Mouse (Mus musculus) gastrocnemius, postnatal 25 days (tissue): ENCODE data around the gene Fam92b. TPM values are rescaled to one million over a fixed set of nuclear protein-coding genes. Genes with fewer than 3 reads are reported as not detected.

ENCODE experiments used
- DNase-seq: peaks from one replicate; pipeline ENCODE4 v3.0.0; 2022
- total RNA-seq, 2 experiments: library from RNA; stranded (reverse); gene quantifications; 1 replicate in 1 of 2; 2 replicates in 1 of 2; pipeline ENCODE4 v1.2.3; 2021

The Fam92b gene
- total RNA-seq, 2 experiments from 2014 or later = not detected

DNA sequence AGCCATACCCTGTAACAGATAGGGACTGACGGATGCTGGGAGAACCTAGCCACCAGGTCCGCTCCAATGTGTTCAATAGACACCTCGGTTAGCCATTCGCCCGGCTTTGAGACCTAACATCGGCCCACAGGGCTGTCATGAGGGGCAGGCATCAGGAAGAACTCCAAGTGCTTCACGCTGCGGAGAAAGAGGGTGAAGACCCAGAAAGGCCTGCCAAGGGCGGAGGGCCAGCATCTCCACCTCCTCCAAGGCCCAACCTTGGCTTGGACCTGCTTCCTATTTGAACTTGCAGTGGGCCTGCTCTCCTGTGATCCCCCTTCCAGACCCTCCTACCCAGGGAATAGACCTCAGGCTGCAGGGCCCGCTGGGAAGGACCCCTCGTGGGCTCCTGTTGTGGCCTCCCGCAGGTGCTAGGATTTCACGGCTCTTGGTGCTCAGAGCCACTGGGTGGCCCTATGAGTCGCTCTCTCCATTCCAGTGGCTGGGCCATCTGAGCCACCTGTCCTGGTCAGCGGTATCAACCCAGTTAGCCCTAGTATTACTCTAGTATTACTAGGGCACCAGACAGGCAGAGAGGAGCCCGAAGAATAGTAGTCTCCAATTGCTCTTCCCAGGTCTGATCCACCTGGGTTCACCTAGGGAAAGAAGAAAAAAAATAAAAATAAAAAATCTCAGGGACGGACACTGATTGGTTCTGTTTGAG, 13.0 kb upstream of the Fam92b start:
- peak; percentile 54 for DNase-seq

DNA sequence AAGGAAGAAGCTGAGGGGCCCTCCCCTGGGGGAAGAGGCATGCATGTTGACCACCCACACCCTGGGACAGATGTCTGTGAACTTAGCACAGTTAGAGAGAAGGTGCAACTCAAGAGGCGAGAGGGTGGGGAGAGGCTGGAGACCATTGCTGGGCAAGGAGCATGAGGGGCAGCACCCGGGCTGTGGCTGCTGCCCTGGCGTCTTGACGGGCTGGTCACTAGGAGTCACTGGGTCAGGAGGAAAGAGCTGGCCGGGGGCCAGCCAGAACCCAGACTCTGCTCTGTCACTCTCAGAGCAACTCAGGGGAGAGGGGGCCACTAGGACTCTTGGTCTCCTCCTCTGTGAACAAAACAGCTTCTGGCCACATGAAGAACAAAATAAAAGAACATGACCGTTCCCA, 12.2 kb upstream of the Fam92b start:
- DNase-seq = no peak

DNA sequence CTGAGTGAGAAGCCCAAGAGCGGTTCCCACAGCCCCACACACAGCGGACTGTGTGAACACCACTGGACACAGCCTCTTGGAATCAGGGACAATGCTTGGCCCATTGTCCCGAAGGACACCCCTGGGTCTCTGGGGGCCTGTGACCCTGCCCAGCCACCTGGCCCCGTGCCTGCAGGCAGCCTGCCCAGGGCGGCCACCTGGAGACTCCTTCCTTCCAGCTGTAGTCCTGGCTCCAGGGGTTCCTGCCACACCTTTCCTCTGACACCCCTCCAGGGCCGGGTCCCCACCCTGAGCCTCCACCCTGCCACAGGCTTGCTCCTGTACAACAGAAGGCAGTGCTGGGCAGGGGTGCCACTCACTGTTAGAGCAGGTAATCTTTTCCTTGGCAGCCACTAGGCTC, 11.2 kb upstream of the Fam92b start:
- peak; percentile 77 for DNase-seq

DNA sequence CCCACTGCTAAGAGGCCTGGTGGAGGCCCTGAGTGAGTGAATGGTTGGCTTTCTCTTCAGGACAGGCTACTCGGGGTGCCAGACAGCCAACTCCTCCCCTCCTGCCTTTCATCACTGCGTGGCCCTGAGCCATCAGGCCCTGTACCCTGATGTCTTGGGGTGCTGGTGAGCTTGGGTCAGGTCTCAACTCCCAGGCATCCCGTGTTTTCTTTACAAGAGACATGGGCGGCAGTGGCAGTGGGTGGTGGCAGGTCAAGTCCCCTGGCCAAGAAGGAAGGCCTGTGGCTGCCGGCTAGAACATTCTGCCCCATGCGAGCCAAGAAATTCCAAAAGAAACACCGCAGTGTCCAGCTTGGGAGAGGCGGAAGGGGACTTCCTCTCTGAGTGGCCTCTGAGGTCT, 9.2 kb upstream of the Fam92b start:
- peak; percentile 80 for DNase-seq

GRCm38 (mm10) chr8:120184850-120185792, 7.9 kb upstream of the Fam92b start:
- peak; percentile 60 for DNase-seq

DNA sequence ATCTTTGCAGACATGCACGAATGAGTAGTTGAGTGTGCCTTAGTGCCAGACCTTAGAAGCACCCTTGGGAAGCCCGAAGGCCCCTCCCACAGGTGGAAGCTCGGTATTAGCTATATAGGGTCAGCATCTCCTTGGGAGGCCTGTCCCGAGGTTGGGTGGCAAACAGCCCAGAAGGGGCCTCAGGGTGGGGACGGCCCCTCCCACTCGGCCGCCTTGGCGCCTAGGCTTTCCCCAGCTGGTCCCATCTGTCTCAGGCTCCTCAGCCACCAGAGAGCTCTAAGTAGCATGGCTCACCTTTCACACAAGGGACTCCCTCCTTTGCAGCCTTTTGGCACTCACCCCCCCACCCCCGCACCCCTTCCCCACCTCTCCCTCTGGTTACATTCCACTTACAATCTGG, 7.1 kb upstream of the Fam92b start:
- peak; percentile 55 for DNase-seq

DNA sequence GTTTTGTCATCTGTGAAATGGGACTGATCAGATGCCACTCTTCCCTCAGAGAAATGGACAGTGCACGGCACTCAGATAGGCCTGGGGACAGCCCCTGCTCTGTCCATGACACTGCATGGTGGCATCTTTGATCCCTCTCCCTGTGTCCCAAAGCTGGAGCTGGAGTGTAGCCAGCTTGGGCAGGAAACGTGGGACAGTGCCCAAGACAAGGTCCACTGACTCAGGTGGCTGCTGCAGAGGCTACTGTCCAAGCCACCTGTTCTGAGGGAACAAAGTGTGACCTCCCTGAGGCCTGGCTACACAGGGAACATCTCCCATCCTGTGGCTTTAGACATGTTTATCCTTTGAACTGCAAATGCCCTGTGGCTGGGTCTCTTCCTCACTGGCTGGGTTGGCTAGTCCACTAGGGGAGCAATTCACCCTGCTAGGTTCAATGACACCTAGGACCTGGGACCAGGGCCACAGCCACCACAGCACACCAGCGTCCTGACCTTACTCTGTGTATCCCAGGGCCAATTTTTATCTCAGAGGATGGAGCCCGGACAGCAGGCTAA, 4.7 kb upstream of the Fam92b start:
- DNase-seq = no peak

- DNase-seq = no peak
Measured at GRCm38 (mm10) chr8:120181274-120181673, 4.0 kb upstream of the Fam92b start.

DNA sequence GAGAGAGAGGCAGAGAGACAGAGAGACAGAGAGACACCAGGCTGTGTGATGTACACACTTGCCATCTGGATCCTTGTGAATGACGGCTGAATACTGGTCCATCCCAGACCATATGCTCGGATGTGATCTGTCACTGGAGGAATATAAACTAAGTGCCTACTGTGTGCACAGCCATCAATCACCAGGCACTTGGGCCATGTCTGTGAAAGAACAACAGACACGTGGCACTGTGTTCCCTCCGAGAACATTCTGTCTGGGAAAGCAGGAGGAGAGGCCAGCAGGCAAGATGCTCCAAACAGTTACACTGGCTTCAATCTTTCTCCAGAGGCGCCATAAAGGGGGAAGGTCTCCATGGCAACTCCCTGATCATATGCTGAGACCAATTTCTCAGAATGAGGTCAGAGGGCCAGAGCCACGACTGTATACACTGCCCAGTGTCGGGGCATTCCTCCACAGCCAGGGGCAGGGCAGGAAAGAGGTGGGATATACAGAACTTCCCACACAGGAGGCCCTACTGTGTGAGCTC, 3.2 kb upstream of the Fam92b start:
- no peak for DNase-seq

GRCm38 (mm10) chr8:120179027-120179431, 1.8 kb upstream of the Fam92b start:
- peak; percentile 86 for DNase-seq

GRCm38 (mm10) chr8:120178124-120178514, 853 bp upstream of the Fam92b start:
- no peak for DNase-seq

GRCm38 (mm10) chr8:120176605-120177004, 661 bp downstream of the Fam92b start:
- no peak for DNase-seq

DNA sequence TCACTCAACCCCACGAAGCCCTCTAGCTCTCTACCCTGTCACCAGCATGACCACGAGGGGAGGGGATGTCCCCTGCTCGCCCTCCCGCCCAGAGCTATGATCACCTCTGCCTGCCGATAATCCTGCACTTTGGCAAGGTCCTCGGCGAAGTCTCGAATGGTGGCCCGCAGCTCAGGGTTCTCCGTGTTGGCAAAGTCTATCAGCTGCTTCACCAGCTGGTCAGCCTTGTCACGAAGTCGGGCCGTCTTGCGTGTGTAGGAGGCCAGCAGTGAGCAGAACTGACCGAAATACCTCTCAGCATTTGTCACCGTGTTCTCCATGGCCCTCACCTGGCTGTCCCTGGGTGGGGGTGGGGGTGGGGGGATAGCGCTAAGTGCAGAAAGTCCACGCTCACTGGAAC, 2.7 kb downstream of the Fam92b start:
- DNase-seq = no peak

GRCm38 (mm10) chr8:120173195-120173594, 4.1 kb downstream of the Fam92b start:
- no peak for DNase-seq

GRCm38 (mm10) chr8:120169119-120169518, 8.1 kb downstream of the Fam92b start:
- no peak for DNase-seq

DNA sequence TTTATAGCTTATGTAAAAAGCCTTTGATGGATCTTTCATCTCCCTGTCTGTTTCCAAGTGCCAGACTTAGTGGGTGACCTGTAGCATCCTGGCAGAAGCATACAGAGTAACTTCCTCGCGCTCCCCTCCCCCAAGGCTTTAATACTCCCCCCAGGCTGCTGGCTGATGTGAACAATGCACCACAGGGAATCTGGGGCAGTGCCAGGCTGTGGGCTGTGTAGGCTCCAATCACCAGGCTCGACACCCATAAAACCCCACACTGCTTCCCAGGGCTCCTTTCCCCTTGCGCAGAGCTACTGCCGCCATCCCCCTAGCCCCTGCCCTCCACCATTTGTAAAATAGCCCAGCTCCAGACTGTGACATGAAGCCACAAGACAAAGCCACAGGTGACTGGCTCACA, 9.4 kb downstream of the Fam92b start:
- DNase-seq = no peak

DNA sequence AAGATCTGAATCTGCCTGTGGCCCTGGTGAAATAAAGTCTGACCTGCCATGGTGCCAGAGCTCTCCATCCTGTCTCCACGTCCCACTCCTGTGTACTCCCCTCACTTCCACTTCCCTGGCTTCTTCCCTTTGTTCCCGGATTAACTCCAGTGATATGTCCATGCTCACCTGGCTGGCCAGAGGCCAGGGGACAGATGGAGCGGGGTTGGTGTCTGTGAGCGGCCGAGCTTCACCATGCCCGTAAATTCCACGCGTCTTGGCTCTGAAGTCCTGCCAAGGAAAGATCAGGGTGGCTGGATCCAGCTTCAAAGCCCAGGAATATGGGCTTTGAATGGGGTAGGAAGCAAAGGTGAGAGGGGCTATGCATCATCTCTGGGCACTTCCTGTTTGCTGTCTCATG, 10.1 kb downstream of the Fam92b start:
- no peak for DNase-seq

DNA sequence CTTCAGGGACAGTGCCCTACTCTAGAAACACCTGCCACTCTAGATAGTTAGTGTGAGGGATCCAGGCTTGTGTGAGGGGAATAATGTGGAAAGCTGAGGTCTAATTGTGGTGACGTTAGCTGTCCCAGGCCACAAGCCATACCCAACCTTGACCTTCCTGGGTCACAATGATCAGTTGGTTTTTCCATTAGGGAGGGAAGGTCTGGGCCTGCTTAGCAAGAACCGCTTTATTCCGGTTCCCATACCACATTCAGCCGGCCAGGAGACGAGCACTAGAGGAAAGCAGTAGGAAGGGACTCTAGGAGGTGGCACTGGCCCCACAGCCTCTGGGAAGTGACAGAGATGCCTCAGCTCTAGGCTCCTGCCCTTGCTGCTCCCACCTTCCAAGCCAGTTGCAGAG, 13.2 kb downstream of the Fam92b start:
- no peak for DNase-seq

- no peak for DNase-seq
Measured at GRCm38 (mm10) chr8:120163376-120163775, 13.9 kb downstream of the Fam92b start.

DNA sequence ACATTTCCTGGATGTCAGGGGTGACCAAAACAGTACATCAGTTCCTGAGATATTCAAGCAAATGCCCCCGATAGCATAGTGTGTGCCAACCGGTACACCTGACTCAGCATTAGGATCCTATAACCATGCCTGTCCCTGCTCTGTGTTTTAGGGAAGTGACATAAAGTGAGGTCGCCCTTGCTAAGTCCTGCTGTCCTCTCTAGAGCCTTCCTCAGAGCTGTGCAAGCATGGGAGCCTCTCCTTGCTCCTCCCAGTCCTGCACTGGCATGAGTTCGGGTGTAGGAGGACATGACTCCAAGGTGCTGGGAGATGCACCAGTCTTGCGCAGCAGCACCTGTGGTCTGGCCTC, 14.9 kb downstream of the Fam92b start:
- DNase-seq = no peak

GRCm38 (mm10) chr8:120161658-120162403, 15.4 kb downstream of the Fam92b start:
- no peak for DNase-seq

DNA sequence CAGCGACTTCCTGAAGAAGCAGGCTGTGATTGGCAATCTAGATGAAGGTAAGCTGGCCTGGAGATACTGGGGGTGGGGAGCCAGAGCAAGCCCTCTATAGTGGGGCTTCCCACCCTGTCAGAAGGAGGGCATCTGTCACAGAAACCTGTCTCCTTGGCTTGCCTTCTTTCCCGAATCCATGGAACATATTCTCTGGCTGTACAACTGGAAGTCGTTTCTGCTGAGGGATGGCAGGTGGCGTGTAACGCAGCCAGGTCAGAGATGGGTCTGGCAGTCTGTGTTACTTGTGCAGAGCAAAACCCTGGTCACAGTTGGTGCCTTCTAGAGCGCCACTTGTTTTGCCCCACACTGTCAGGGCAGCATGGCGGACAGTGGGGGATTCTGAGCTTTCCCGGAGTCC, 16.9 kb downstream of the Fam92b start:
- DNase-seq = no peak
